Mouse (Mus musculus): ENCODE measurements at regions not wholly inside any gene's neighbourhood (a gene's known extent, or its start where the extent isn't known, plus 50 kb on each side); places are given as distances from the start of the nearest gene placed in this dataset.

- Histone ChIP-seq H3K79me2 (replicated peaks; ENCODE audit: control insufficient read depth, extremely low read depth, insufficient read depth, poor library complexity, severe bottlenecking) (no peaks in the 10 kb centered on the region), H3K9me3 (replicated peaks; ENCODE audit: low read length) (no peaks in the 10 kb centered on the region), H3K36me3 (replicated peaks in 1 of 2; ENCODE audit: control insufficient read depth in 1 of 2, insufficient read depth in 1 of 2, low read length in 1 of 2) (no peaks in the 10 kb centered on the region), H3K27me3 (replicated peaks) (no peaks in the 10 kb centered on the region), H3K4me3 (replicated peaks in 1 of 3; ENCODE audit: low read depth in 2 of 3, low read length in 2 of 3, poor library complexity in 1 of 3) (no peak overlapping the region), H3K4me1 (ENCODE audit: control insufficient read depth in 1 of 2, insufficient read depth in 2 of 2) (peaks cover 3 to 26% of the 10 kb centered on the region in 2 experiments; a peak in 3 of 4 replicates), H3K27ac (ENCODE audit: insufficient read depth, low read depth) (no peak overlapping the region), H3K9ac (ENCODE audit: insufficient read depth, low read depth) (no peak overlapping the region), H3K4me2 (ENCODE audit: insufficient read depth, low read depth, poor library complexity, severe bottlenecking) (no peak overlapping the region)
- DNase-seq (ENCODE audit: extremely low read depth): peak; percentile 68
- in situ Hi-C loops (cut with MboI; ENCODE audit: low pct_ligation_motif_present, low pct_unique_long_range_greater_than_20kb, low sequenced_read_pairs): no loop called here
- TF ChIP-seq MYC (IDR thresholded peaks at IDR 0.05; ENCODE audit: low read depth, low read length) (no peak), MEF2A (IDR thresholded peaks at IDR 0.05; ENCODE audit: borderline replicate concordance, low read depth, low read length) (no peak), ELF1 (IDR thresholded peaks at IDR 0.05; ENCODE audit: low read depth, low read length) (no peak), ZMIZ1 (IDR thresholded peaks at IDR 0.05; ENCODE audit: low read depth, low read length) (no peak), TCF12 (IDR thresholded peaks at IDR 0.05; ENCODE audit: low read depth, low read length) (no peak), GABPA (IDR thresholded peaks at IDR 0.05; ENCODE audit: insufficient replicate concordance, low read depth, low read length) (no peak), MAFK (IDR thresholded peaks at IDR 0.05; ENCODE audit: insufficient replicate concordance, low read length) (no peak)
- dilution Hi-C loops (cut with MboI; ENCODE audit: extremely low pct_ligation_motif_present, extremely low pct_unique_long_range_greater_than_20kb, low sequenced_read_pairs): no loop called here
These were observed 82.5 kb upstream of the Rbms1 start for GRCm38 (mm10) chr2:61045467-61045866.

- in situ Hi-C loops (cut with MboI; ENCODE audit: low pct_ligation_motif_present, low pct_unique_long_range_greater_than_20kb, low sequenced_read_pairs) (no loop called here), dilution Hi-C loops (cut with MboI; ENCODE audit: extremely low pct_ligation_motif_present, extremely low pct_unique_long_range_greater_than_20kb, low sequenced_read_pairs) (no loop called here)
- no peak for DNase-seq (ENCODE audit: extremely low read depth)
These were observed 69.9 kb upstream of the Rbms1 start for GRCm38 (mm10) chr2:61032920-61033319.

GRCm38 (mm10) chr2:61029706-61030105 is 66.7 kb upstream of the Rbms1 start:
- no peaks in the 10 kb centered on the region for H3K36me3 ChIP-seq (replicated peaks in 1 of 2; ENCODE audit: control insufficient read depth in 1 of 2, insufficient read depth in 1 of 2, low read length in 1 of 2)
- dilution Hi-C loops (cut with MboI; ENCODE audit: extremely low pct_ligation_motif_present, extremely low pct_unique_long_range_greater_than_20kb, low sequenced_read_pairs): no loop called here
- peaks cover 0 to 11% of the 10 kb centered on the region in 2 experiments; a peak in 2 of 4 replicates for H3K4me1 ChIP-seq (ENCODE audit: control insufficient read depth in 1 of 2, insufficient read depth in 2 of 2)
- DNase-seq (ENCODE audit: extremely low read depth): no peak
- in situ Hi-C loops (cut with MboI; ENCODE audit: low pct_ligation_motif_present, low pct_unique_long_range_greater_than_20kb, low sequenced_read_pairs): no loop called here
- no peaks in the 10 kb centered on the region for H3K27me3 ChIP-seq (replicated peaks)
- H3K9me3 ChIP-seq (replicated peaks; ENCODE audit: low read length): no peaks in the 10 kb centered on the region
- no peak overlapping the region for H3K4me2 ChIP-seq (ENCODE audit: insufficient read depth, low read depth, poor library complexity, severe bottlenecking)
- H3K4me3 ChIP-seq (replicated peaks in 1 of 3; ENCODE audit: low read depth in 2 of 3, low read length in 2 of 3, poor library complexity in 1 of 3): no peak overlapping the region
- H3K27ac ChIP-seq (ENCODE audit: insufficient read depth, low read depth): no peak overlapping the region
- no peak overlapping the region for H3K9ac ChIP-seq (ENCODE audit: insufficient read depth, low read depth)
- H3K79me2 ChIP-seq (replicated peaks; ENCODE audit: control insufficient read depth, extremely low read depth, insufficient read depth, poor library complexity, severe bottlenecking): no peaks in the 10 kb centered on the region
- no peak for TF ChIP-seq MAFK (IDR thresholded peaks at IDR 0.05; ENCODE audit: insufficient replicate concordance, low read length)
- no peak for TF ChIP-seq E2F4 (IDR thresholded peaks at IDR 0.05; ENCODE audit: insufficient replicate concordance, low read depth, low read length)
- TF ChIP-seq CHD1 (IDR thresholded peaks at IDR 0.05; ENCODE audit: low read depth, low read length): no peak
- TF ChIP-seq USF1 (IDR thresholded peaks at IDR 0.05; ENCODE audit: low read depth, low read length): no peak
- no peak for TF ChIP-seq CHD2 (IDR thresholded peaks at IDR 0.05; ENCODE audit: low read length)
- TF ChIP-seq PAX5 (IDR thresholded peaks at IDR 0.05; ENCODE audit: low read length): no peak
- no peak for TF ChIP-seq NELFE (IDR thresholded peaks at IDR 0.05; ENCODE audit: low read depth, low read length)
- no peak for TF ChIP-seq KAT2A (IDR thresholded peaks at IDR 0.05; ENCODE audit: insufficient replicate concordance, low read length)
- no peak for TF ChIP-seq GABPA (IDR thresholded peaks at IDR 0.05; ENCODE audit: insufficient replicate concordance, low read depth, low read length)
- no peak for TF ChIP-seq MYC (IDR thresholded peaks at IDR 0.05; ENCODE audit: low read depth, low read length)
- no peak for TF ChIP-seq ZMIZ1 (IDR thresholded peaks at IDR 0.05; ENCODE audit: low read depth, low read length)
- TF ChIP-seq POLR2AphosphoS2 (IDR thresholded peaks at IDR 0.05; ENCODE audit: low read depth, low read length): no peak
- no peak for TF ChIP-seq ZNF384 (IDR thresholded peaks at IDR 0.05; ENCODE audit: low read depth, low read length)
- no peak for TF ChIP-seq MXI1 (IDR thresholded peaks at IDR 0.05; ENCODE audit: low read depth, low read length)
- no peak for TF ChIP-seq JUN (IDR thresholded peaks at IDR 0.05; ENCODE audit: insufficient read depth, low read depth, low read length)
- TF ChIP-seq SMC3 (IDR thresholded peaks at IDR 0.05; ENCODE audit: low read depth, low read length): no peak
- TF ChIP-seq ZC3H11A (IDR thresholded peaks at IDR 0.05; ENCODE audit: low read depth, low read length): no peak
- no peak for TF ChIP-seq TBP (conservative IDR thresholded peaks at IDR 0.05; ENCODE audit: low read depth, low read length)

More at GRCm38 (mm10) chr2:61032920-61033319, 69.9 kb upstream of the Rbms1 start:
- H3K4me1 ChIP-seq (ENCODE audit: control insufficient read depth in 1 of 2, insufficient read depth in 2 of 2): peaks cover 0 to 11% of the 10 kb centered on the region in 2 experiments; a peak in 2 of 4 replicates
- H3K4me2 ChIP-seq (ENCODE audit: insufficient read depth, low read depth, poor library complexity, severe bottlenecking): no peak overlapping the region
- H3K9ac ChIP-seq (ENCODE audit: insufficient read depth, low read depth): no peak overlapping the region
- H3K4me3 ChIP-seq (replicated peaks in 1 of 3; ENCODE audit: low read depth in 2 of 3, low read length in 2 of 3, poor library complexity in 1 of 3): no peak overlapping the region
- no peaks in the 10 kb centered on the region for H3K27me3 ChIP-seq (replicated peaks)
- no peaks in the 10 kb centered on the region for H3K9me3 ChIP-seq (replicated peaks; ENCODE audit: low read length)
- H3K27ac ChIP-seq (ENCODE audit: insufficient read depth, low read depth): no peak overlapping the region
- H3K79me2 ChIP-seq (replicated peaks; ENCODE audit: control insufficient read depth, extremely low read depth, insufficient read depth, poor library complexity, severe bottlenecking): no peaks in the 10 kb centered on the region
- no peak for TF ChIP-seq NELFE (IDR thresholded peaks at IDR 0.05; ENCODE audit: low read depth, low read length)
- no peak for TF ChIP-seq BHLHE40 (IDR thresholded peaks at IDR 0.05; ENCODE audit: low read depth, low read length)
- no peak for TF ChIP-seq RAD21 (IDR thresholded peaks at IDR 0.05; ENCODE audit: low read depth, low read length)
- no peak for TF ChIP-seq ZMIZ1 (IDR thresholded peaks at IDR 0.05; ENCODE audit: low read depth, low read length)
- TF ChIP-seq NRF1 (IDR thresholded peaks at IDR 0.05; ENCODE audit: low read depth, low read length): no peak
- no peak for TF ChIP-seq IRF4 (IDR thresholded peaks at IDR 0.05; ENCODE audit: low read depth, low read length)
- TF ChIP-seq ETS1 (conservative IDR thresholded peaks at IDR 0.05; ENCODE audit: low read depth, low read length): no peak
- TF ChIP-seq USF1 (IDR thresholded peaks at IDR 0.05; ENCODE audit: low read depth, low read length): no peak
- TF ChIP-seq MAZ (IDR thresholded peaks at IDR 0.05; ENCODE audit: low read depth, low read length): no peak
- TF ChIP-seq PAX5 (IDR thresholded peaks at IDR 0.05; ENCODE audit: low read length): no peak
- TF ChIP-seq KAT2A (IDR thresholded peaks at IDR 0.05; ENCODE audit: insufficient replicate concordance, low read length): no peak
- TF ChIP-seq CHD1 (IDR thresholded peaks at IDR 0.05; ENCODE audit: low read depth, low read length): no peak
- no peak for TF ChIP-seq ELF1 (IDR thresholded peaks at IDR 0.05; ENCODE audit: low read depth, low read length)
- no peaks in the 10 kb centered on the region for H3K36me3 ChIP-seq (replicated peaks in 1 of 2; ENCODE audit: control insufficient read depth in 1 of 2, insufficient read depth in 1 of 2, low read length in 1 of 2)
